Mouse (Mus musculus): ENCODE results near the gene Cadps2.

Gene Cadps2

DNA sequence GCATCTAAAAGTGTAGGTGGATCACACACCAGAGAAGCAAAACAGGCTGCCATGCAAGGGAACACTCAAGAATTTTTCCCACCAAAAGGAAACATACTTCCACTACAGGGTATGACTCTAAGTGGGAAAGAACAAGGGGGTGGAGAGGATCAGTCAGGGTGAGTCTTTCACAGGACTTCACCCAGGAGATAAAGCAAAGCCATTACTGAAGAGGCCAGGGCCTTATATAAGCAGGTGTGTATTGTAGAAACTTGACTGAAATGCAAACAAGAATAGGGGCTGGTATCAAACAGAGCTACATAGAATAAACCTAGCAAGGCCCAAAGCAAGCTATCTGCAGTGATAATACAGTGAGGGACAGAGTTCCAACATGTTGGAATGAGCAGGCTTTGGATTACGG is 271.6 kb downstream of the Cadps2 start:
- DNase-seq (ENCODE audit: low spot score), result no peak

GRCm38 (mm10) chr6:23549874-23550273 is 289.3 kb downstream of the Cadps2 start:
- DNase-seq (ENCODE audit: low spot score), result no peak

- no peak for DNase-seq (ENCODE audit: low spot score)
Measured at GRCm38 (mm10) chr6:23523710-23524109, 315.5 kb downstream of the Cadps2 start.

DNA sequence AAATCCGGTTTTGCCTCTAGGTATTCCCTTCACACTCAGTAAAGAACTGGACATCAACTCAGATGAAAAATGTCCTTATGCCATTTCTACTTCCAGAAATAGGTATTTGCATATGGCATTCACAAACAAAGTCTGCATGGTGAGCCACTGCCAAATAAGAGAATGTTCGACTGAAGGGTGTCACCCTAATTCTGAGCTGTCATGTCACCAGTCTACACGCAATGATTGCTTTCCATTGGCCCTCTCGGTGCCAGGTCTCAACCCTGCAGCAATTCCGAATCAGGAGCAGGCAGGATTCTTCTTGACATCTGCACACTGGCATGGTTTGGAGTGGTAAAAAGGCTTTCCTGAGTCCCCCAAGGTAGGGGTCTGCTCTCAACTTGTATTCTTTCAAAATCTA is 316.7 kb downstream of the Cadps2 start:
- no peak for DNase-seq (ENCODE audit: low spot score)

- no peak for DNase-seq (ENCODE audit: low spot score)
Measured at GRCm38 (mm10) chr6:23498611-23499010, 340.6 kb downstream of the Cadps2 start.

DNA sequence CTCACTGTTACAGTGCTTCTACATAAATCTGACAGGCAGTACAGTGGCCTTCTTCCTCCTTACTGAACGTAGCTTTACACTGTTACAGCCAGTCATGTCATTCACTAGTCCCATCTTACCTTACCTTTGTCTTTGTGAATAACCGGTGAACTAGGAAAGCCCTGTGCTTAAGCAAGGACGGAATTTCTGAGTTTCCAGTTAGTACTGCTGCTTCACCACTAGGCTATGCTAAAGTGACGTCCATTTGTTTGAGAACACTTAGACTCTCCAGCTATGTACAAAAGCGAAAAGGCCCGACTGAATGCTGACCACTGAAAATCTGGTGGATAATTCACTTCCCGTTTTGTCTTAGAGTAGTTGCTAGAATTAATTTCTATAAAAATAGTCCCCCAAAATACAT is 347.4 kb downstream of the Cadps2 start:
- peak; percentile 22 for DNase-seq (ENCODE audit: low spot score)

GRCm38 (mm10) chr6:23490431-23490830 is 348.8 kb downstream of the Cadps2 start:
- DNase-seq (ENCODE audit: low spot score), result no peak

GRCm38 (mm10) chr6:23489046-23489445 is 350.2 kb downstream of the Cadps2 start:
- DNase-seq (ENCODE audit: low spot score), result no peak

DNA sequence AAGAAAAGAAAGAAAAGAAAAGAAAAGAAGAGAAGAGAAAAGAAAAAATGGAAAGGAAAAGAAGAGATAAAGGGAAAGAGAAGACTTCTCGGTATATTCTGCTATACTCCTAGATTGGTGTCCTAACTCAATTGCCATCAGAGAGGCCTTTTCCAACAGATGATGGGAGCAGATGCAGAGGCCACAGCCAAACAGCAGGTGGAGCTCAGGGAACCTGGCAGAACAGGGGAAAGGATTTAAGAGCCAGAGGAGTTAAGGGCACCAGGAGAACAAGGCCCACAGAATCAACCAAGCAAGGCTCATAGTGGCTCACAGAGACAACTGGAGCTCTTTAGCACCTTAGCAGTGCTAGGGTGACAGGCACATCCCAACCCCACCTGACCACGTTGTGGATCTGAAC is 366.5 kb downstream of the Cadps2 start:
- peak; percentile 13 for DNase-seq (ENCODE audit: low spot score)

- DNase-seq (ENCODE audit: low spot score), result no peak
Measured at GRCm38 (mm10) chr6:23471830-23472229, 367.4 kb downstream of the Cadps2 start.

DNA sequence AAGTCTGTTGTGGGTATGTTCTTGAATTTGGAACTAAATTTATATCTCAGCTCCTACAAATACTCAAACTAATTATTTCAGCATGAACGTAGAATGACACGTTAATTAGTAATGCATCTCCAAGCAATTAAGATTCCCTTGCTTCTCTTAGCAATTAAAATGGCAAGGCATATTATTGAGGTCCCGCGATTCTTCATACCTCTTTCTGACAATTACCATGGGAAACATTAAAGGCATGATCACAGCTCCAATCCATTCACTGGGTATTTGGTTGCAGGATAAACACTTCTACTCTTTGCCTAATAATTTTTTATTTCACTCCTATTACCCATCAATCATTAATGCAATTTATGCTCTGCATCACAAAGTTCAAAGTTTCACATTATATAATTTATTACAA is 371.3 kb downstream of the Cadps2 start:
- DNase-seq (ENCODE audit: low spot score), result no peak

GRCm38 (mm10) chr6:23462600-23463280 is 376.5 kb downstream of the Cadps2 start:
- peak; percentile 33 for DNase-seq (ENCODE audit: low spot score)

DNA sequence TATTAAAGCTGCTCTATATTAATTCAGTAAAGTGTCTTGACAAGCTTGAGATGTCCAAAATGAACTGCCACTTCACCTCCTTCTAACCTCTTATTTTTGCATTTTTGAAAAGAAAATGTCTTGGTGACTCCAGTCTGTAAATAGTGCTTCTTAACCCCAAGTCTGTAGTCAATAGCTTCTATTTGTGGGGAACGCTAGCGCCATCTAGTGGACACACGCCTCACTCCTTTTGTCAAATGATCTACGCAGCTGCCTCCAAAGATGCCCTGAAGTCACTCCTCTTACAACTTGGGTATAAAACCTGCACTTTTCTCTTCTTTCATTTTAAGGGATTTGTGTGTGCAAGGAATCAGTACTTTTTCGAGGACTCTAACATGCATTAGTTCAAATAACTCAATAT is 381.5 kb downstream of the Cadps2 start:
- peak; percentile 74 for DNase-seq (ENCODE audit: low spot score)

GRCm38 (mm10) chr6:23453907-23454306 is 385.3 kb downstream of the Cadps2 start:
- no peak for DNase-seq (ENCODE audit: low spot score)

DNA sequence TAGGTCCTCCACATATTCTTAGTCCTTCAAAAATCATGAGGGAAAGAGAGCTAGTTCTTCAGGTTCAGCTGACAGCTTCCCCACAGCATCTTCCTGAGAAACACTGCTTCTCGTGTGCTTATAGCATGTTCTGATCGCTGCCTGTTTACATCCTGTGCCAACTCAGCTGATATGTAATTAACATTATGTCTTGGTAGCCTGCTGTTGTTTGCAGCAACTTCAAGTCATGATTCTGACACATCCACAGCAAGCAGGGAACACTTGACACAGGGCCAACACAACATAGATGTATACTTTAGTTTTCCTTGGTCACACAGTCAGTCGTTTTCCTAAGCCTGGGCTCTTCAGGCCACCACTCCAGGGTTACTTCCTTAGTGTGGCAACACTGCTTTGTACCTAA is 399.3 kb downstream of the Cadps2 start:
- no peak for DNase-seq (ENCODE audit: low spot score)

DNA sequence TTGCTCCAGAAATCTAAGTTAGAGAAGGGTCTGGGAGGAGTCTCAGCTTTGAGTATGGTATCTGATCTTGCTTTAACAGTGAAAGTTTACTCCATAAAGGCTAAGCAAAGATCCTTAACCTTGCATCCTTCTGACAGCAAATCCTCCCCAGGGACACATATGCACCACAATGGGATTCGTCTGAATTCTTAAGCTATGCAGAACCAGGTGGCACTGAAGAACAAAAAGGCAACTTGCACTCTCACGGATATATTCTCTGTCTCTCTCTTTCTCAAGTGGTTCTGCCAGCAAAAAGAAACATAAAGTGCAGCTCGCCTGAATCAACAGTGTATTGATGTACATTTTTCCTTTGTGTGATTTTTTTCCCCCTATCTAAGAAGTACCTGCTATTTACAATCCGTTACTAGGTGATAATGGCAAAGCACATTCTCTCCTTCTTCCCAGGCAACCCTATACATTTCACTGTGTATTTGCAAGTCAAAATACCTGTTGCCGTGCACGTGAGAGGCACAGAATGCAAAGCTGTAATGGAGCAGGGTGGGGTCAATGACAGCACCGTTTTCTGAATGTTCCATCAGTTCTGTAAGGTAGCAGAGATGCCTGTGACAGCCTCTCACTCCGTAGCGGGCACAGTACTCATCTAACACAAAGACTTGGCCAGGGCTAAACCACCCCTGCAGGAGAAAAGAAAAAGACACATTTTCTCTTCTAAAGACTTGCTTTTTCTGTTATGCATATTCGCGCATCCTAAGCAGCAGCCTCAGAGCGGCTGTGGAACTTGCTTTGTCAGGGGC is 428.8 kb downstream of the Cadps2 start:
- DNase-seq (ENCODE audit: low spot score), result no peak

- no peak for DNase-seq (ENCODE audit: low spot score)
Measured at GRCm38 (mm10) chr6:23394131-23394530, 445.1 kb downstream of the Cadps2 start.

DNA sequence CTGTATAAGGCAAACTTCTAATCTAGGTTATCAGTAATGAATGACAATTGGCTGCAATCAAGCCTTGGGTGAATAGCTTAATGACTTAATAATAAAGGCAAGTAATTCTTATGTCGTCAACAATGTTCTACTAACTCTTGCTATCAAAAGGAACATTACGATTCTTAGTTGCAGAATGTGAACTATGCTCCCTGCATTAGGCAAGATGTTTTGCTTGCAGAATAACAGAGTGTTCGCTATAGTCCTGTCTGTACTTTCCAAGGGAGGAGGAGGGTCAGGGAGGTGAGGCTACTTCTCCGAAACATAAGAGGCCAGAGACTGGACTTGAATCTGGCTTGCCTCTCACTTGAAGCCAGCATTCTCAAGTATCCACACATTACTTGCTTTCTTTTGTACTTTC is 446.5 kb downstream of the Cadps2 start:
- DNase-seq (ENCODE audit: low spot score), result no peak

GRCm38 (mm10) chr6:23386711-23387110 is 452.5 kb downstream of the Cadps2 start:
- DNase-seq (ENCODE audit: low spot score), result no peak

GRCm38 (mm10) chr6:23383004-23383347 is 456.2 kb downstream of the Cadps2 start:
- no peak for DNase-seq (ENCODE audit: low spot score)

GRCm38 (mm10) chr6:23382283-23383003 is 456.8 kb downstream of the Cadps2 start:
- DNase-seq (ENCODE audit: low spot score), result no peak

- DNase-seq (ENCODE audit: low spot score), result no peak
Measured at GRCm38 (mm10) chr6:23376327-23376726, 462.9 kb downstream of the Cadps2 start.

DNA sequence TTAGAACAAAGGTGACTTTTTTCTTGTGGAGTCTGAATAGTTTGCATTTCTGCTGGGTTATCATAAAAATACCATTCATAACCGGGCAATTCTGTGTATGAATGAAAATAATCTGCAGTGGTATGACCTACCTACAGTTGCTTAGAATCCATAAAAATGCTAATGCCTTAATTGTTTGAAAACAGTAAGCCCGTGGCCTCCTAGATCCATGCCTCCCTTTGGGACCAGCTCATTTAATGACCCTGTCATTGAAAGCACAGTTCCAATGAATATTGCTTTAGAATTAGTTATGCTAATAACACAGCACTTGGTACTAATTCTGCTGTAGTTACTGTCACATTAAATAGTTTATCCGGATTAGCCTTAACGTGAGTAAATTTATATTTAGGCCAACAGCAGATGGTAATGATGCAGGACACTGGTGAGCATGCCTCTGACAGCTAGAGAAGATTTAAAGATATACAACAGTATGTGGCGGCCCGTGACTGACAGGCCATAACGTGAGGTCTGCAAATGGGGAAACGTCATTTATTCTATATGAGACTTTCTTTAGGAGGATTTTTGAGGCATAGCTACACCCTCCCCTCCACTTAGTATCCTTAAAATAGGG is 477.3 kb downstream of the Cadps2 start:
- no peak for DNase-seq (ENCODE audit: low spot score)
